Mouse (Mus musculus) ES-E14 (cell line): ENCODE results near the gene Olfr692.

Experiments used
- CHD2 ChIP-seq: IDR thresholded peaks from 2 replicates; pipeline ENCODE4 v1.6.1; 2014; ENCODE audit warnings: mild to moderate bottlenecking, low read depth, low read length, inconsistent platforms
- HCFC1 ChIP-seq: IDR thresholded peaks from 2 replicates; pipeline ENCODE4 v1.6.1; 2012; ENCODE audit warnings: low read length, inconsistent platforms, borderline replicate concordance; ENCODE audit not compliant: insufficient read depth
- MAFK ChIP-seq: IDR thresholded peaks from 2 replicates; pipeline ENCODE4 v1.6.1; 2014; ENCODE audit warnings: mild to moderate bottlenecking, low read depth, low read length, inconsistent platforms; ENCODE audit not compliant: insufficient read depth

GRCm38 (mm10) chr7:105334004-105334403 lies 34.0 kb upstream of the Olfr692 start, which contains the start of gene Olfr690:
- no peak for TF ChIP-seq CHD2
- TF ChIP-seq MAFK, result no peak
- no peak for TF ChIP-seq HCFC1
